Mouse (Mus musculus) retina, adult 2 months (tissue): ENCODE data around the gene Fat4.

Source experiments
- DNase-seq: peaks from one replicate; pipeline ENCODE4 v3.0.0-alpha.2; 2012; ENCODE audit warnings: low read depth, low spot score

Fat4 gene

GRCm38 (mm10) chr3:38962328-38962727, 75.6 kb downstream of the Fat4 start:
- no peak for DNase-seq

- DNase-seq = no peak
Observed at GRCm38 (mm10) chr3:38967480-38967879, 80.7 kb downstream of the Fat4 start.

DNA sequence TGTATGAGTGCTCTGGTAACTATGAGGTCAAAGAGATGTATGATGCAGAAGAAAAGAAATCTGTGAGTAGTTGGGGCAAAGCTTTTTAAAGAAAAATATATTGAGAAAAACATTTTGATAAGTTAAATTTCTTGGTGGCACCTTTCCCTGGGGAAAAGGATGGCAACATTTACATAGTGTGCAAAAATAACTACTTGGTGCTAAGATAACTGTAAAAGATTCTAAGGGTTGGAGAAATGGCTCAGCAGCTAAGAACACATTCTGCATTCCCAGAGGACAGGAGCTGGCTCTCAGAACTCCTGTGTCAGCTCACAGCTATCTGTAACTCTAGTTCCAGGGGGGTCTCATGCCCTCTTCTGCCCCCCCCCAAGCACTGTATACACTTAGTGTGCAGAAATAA, 99.6 kb downstream of the Fat4 start:
- DNase-seq = no peak

DNA sequence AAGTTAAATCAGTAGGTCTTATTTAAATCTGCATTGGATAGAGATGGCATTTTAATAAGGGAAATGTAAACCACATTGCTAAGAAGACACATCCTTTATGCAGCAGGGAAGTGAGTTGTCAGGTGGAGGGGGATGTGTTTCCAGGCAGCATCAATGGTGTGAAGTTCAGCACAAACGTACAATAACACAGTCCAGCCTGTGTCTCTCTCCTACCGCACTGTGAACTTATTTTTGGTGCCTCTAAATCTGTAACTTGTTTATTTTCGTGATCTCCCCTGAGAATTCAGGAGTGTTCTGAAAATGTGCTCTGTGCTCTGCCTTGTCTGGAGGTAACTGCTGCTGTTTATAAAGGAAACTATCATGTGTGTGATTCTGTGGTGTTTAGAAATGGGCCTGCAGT, 102.4 kb downstream of the Fat4 start:
- no peak for DNase-seq

DNA sequence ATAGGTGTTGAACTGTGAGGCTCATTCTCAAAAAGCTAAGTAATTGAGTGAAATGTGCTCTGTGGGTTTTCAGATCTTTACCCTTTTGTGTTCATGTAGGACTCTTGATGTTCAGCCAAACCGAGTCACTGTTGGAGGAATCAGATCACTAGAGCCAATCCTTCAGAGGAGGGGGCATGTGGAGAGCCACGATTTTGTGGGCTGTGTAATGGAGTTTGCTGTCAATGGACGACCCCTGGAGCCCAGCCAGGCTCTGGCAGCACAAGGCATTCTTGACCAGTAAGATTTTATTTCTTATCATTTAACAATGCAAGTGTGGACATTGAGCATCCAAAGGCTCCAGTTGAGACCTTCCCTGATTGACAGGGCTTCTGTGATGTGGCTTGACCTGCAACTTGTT, 113.3 kb downstream of the Fat4 start:
- DNase-seq = no peak

DNA sequence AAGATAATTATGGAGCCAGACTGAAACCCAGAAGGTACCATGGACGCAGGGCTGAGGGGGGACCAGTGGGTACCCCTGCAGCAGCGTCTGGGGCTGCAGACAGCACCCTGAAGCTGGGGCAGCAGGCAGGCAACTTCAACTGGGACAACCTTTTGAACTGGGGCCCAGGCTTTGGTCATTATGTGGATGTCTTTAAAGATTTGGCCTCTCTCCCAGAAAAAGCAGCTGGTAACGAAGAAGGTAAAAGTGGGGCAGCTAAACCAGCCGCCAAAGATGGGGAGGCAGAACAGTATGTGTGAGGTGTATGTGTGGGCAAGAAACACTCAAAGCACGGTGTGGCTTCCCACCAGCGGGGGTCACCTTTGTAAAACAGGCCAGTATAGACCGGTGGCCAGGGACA, 123.8 kb downstream of the Fat4 start:
- no peak for DNase-seq

DNA sequence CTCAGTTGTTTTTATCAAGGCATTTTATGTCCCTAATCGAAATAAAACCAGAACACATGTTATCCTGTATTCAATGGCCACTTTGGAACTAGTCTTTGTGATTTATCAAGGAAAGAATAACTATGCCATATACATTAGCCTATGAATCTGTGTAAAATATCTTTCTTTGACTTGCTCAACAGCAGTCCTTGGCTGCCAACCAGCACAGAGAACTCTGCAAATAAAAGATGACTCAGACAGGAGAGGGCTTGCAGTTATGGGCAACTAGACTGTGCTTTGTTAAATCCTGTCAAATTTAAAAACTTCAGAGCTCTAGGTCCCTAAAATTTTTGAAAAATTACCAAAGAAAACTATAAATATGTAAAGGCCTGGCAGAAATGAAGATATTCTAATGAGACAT, 130.9 kb downstream of the Fat4 start:
- no peak for DNase-seq

GRCm38 (mm10) chr3:39036113-39036512, 149.4 kb downstream of the Fat4 start:
- no peak for DNase-seq

- DNase-seq = no peak
Observed at GRCm38 (mm10) chr3:39046425-39046824, 159.7 kb downstream of the Fat4 start.

GRCm38 (mm10) chr3:39047621-39048303, 161.0 kb downstream of the Fat4 start:
- DNase-seq = no peak

GRCm38 (mm10) chr3:39048304-39048667, 161.5 kb downstream of the Fat4 start:
- no peak for DNase-seq

GRCm38 (mm10) chr3:39050130-39050529, 163.4 kb downstream of the Fat4 start:
- no peak for DNase-seq

GRCm38 (mm10) chr3:39053072-39053471, 166.3 kb downstream of the Fat4 start:
- no peak for DNase-seq
